Mouse (Mus musculus) brown adipose tissue, adult 24 weeks (tissue): ENCODE measurements around the gene Cdk5r2. TPM values are rescaled to one million over a fixed set of nuclear protein-coding genes. Genes with fewer than 3 reads are reported as not detected.

ENCODE experiments used
- H3K27ac ChIP-seq: fragments of 200-500 bp; replicated peaks from 2 replicates; pipeline ENCODE4 v1.5.1; 2012; ENCODE audit warnings: low read depth, mild to moderate bottlenecking, low read length
- H3K4me1 ChIP-seq: fragments of 200-500 bp; 2 replicates; pipeline ENCODE4 v1.6.1; 2012; ENCODE audit warnings: low read length, mixed read lengths; ENCODE audit not compliant: control insufficient read depth, insufficient read depth, insufficient read length
- H3K4me3 ChIP-seq: fragments of 200-500 bp; 2 replicates; pipeline ENCODE4 v1.5.1; 2012; ENCODE audit warnings: low read depth, mild to moderate bottlenecking, low read length, moderate library complexity; ENCODE audit not compliant: insufficient read depth
- polyA plus RNA-seq: library from polyadenylated mRNA; stranded (reverse); fragments of >200 nt; gene quantifications from 2 replicates; pipeline ENCODE4 v1.2.4, GENCODE M21; 2012; ENCODE audit not compliant: missing spikeins, insufficient read depth, insufficient read length

Cdk5r2 gene
- polyA plus RNA-seq, 1 experiment: not detected

DNA sequence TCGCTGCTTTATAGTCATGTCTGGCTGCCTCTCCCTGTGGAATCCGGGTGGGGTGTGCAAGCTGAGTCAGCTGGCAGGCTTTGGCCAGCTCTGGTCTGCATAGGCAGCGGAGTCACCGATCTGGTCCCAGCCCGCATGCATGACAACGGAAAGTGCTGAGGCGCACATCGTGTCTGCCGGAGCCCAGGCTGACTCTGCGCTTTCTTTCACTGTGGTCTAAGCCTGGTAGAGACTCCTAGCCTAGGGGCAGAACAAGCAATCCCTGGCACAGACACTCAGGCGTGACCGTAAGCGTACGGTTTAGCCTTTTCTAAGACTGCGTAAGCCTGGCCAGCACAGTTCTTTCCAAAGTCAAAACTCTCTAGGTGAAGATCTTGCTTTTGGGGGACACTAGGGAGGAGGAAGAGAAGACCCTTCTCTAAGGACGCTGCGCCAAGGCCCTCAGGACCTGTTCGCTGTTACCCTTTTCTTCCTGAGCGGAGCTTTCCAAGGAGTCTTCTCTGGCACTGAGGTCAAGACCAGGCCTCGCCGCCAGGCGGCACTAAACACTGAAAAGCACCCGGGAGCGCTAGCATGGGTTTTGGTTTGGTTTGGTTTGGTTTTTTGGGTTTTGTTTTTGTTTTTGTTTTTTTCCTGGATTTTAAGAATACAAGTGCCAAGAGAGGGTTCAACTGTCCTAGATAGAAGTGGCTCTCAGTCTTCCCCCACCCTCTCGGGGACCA lies 38.6 kb downstream of the Cdk5r2 start, which contains the start of gene Cryba2:
Gene Cryba2, minus strand, starts transcription at position 10 of the 722 bp plus-strand sequence.
- Histone ChIP-seq H3K27ac (no peak within 1 kb of the TSS), H3K4me3 (no peak within 1 kb of the TSS), H3K4me1 (no peaks in the 10 kb centered on the region)

DNA sequence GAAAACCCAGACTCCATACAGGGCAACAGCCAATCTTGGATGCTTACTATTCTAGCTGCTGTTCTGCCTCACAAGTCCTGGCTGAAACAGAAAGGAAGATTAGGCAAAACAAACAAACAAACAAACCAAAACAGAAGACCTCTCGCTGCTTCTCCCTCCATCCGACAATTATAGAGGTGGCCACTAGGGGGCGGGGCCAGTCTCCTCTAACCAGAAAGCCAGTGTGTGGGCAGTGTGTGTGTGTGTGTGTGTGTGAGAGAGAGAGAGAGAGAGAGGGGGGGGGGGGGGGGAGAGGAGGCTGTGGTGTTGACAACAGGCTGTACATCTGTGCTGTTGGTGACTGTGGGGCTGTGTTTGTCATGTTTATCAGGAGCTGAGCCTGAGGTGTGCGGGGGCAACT lies 40.2 kb downstream of the Cdk5r2 start:
- Histone ChIP-seq H3K4me3 (no peak overlapping the region), H3K27ac (no peak overlapping the region), H3K4me1 (no peaks in the 10 kb centered on the region)

DNA sequence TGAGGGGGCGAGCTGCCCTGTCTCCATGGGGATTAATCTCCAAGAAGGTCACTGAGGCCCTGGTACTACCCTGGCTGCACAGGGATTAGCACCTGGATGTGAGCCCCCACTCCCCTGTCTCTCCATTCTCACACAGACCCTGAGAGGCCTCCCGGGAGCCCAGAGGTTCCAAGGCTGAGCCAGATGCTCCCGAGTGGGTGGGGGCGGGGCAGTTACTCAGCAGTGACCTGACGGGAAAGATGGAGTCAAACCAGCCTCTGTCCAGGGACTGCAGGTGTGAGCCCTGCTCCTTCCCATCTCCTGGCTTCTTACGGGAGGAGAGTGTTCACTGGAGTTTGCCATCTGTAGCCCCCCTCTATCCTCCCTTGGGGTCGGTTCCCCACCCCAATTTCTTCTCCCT lies 43.2 kb downstream of the Cdk5r2 start:
- no peak overlapping the region for H3K4me3 ChIP-seq
- no peaks in the 10 kb centered on the region for H3K4me1 ChIP-seq
- H3K27ac ChIP-seq: no peak overlapping the region

GRCm38 (mm10) chr1:74898656-74899431 lies 44.1 kb downstream of the Cdk5r2 start:
- Histone ChIP-seq H3K27ac (no peak overlapping the region), H3K4me1 (no peaks in the 10 kb centered on the region)

GRCm38 (mm10) chr1:74900341-74901285 lies 45.9 kb downstream of the Cdk5r2 start:
- H3K4me1 ChIP-seq: no peaks in the 10 kb centered on the region
- no peak overlapping the region for H3K27ac ChIP-seq
- H3K4me3 ChIP-seq: no peak overlapping the region

More at GRCm38 (mm10) chr1:74898656-74899431, 44.1 kb downstream of the Cdk5r2 start:
- H3K4me3 ChIP-seq: no peak overlapping the region

DNA sequence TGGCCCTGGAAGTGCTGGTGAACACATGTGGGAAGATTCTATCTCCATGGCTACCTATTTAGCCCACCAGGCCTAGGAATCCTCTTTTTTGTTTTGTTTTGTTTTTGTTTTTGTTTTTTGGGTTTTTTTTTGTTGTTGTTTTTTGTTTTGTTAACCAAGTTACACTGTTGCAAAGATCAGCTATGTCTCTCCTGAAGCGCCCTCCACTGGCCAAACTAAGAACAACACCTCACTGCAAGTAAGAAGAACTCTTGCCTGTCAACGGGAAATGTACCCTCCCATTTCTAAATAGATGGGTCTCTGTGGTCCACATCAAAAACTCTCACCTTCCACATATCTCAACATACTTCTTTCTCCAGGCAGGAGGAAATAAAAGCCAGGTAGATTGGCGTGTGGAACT lies 47.0 kb downstream of the Cdk5r2 start:
- H3K4me3 ChIP-seq: no peak overlapping the region
- H3K4me1 ChIP-seq: no peaks in the 10 kb centered on the region
- H3K27ac ChIP-seq: no peak overlapping the region

GRCm38 (mm10) chr1:74902191-74902590 lies 47.5 kb downstream of the Cdk5r2 start:
- H3K27ac ChIP-seq: no peak overlapping the region
- H3K4me3 ChIP-seq: no peak overlapping the region
- no peaks in the 10 kb centered on the region for H3K4me1 ChIP-seq

Other genes starting within 250 kb of the Cdk5r2 start
- gene Ttll4, start 193.2 kb upstream of the Cdk5r2 start, polyA plus RNA-seq: 6.2 and 9.6 TPM in 2 replicates
- gene Cyp27a1, start 141.4 kb upstream of the Cdk5r2 start, polyA plus RNA-seq: 40.2 and 90.5 TPM in 2 replicates
- gene Prkag3, start 105.7 kb upstream of the Cdk5r2 start, polyA plus RNA-seq: 0.59 and 1.3 TPM in 2 replicates
- gene Wnt6, start 83.0 kb upstream of the Cdk5r2 start, polyA plus RNA-seq: not detected in 2 replicates
- not detected in 2 replicates for gene Wnt10a, start 63.4 kb upstream of the Cdk5r2 start, polyA plus RNA-seq
- gene Fev, start 30.5 kb downstream of the Cdk5r2 start, polyA plus RNA-seq: not detected in 2 replicates
- gene Cryba2, start 38.2 kb downstream of the Cdk5r2 start, polyA plus RNA-seq: not detected in 2 replicates
- not detected in 2 replicates for gene Cfap65, start 80.7 kb downstream of the Cdk5r2 start, polyA plus RNA-seq
- not detected in 2 replicates for gene Ihh, start 96.7 kb downstream of the Cdk5r2 start, polyA plus RNA-seq